Mouse (Mus musculus) kidney, adult 9 months (tissue): ENCODE data around the gene Ranbp6.
A peak's percentile ranks its signal among the peaks of the same experiment; 100 is the strongest.

ENCODE experiments used
- DNase-seq: peaks from one replicate; pipeline ENCODE4 v3.0.0; 2022

Gene Ranbp6

DNA sequence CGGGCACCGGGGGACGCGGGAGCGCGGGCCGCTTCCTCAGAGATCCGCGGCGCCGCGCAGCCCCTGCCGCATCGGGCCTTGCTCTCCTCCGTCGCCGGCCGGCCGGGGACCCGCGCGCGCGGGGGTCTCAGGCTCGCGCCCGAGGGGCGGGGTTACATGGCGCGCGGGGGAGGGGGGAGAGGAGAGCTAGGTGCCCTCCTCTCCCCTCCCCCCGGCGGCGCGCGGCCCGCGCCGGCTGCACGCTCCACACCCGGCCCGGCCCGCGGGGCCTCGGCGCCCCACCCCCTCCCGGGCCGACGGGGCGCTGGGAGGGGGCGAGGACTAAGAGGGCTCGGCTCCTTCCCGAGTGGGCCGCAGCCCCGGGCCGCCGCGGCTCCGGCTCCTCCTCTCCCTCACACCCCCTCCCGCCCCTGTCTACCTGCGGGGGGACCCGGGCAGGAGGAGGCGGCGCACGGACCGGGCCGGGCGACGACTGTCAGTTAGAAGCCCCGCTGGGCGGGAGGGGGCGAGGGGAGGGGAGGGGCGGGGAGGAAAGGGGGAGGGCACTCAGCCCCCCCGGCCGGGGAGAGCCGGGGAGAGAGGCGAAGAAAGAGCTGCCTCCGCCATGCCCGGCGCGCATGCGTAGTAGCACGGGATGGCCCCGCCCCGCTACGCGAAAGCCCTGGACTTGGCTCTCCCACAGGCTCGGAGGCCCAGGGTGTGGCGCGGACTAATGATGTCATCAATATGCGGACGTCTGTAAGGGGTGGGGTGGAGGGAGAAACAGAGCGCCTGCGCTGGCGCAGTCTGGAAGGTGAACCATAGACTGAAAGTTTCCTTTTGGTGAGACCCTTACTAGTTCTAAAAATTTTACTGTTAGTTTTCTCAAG is 6.6 kb downstream of the Ranbp6 start, which contains the start of gene 9930021J03Rik:
Gene 9930021J03Rik (minus strand): TSS at position 73 of the 869 bp plus-strand sequence.
- peak; percentile 98 for DNase-seq

DNA sequence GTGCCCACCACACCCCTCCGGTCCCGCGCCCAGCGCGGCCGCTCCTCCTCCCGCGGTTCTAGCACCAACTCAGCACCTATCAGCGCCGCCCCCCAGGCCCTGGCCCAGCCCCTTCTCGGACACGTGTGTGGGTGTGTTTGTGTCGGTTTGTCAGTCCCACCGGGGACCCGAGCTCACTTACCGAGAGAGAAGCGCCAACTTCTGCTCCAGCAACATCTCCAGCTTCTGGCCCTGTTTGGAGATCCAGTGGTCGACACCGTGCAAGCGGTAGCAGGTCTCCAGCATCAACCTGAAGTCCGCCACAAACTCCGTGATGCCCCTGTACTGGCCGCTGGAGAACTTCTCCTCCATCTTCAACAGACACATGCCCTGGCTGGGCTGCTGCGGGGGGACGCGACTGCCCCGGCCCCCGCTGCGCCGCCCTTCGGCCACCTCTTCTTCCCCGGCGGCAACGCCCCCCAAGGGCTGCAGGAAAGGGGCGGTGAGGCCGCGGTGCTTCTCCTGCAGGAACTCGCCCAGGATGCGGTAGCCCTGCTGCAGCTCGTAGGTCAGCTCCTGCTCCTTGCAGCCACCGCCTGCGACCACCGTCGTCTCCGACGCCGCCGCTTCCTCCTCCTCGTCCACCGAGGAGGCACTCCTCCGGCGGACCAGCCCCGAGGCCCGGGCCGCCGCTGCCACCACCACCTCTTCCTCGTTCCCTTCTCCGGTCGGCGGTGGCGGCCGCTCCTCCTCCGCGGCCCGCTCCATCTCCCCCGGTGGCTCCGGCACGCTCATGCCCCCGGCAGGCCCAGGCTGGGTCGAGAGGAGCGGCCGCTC is 7.5 kb downstream of the Ranbp6 start:
- peak; percentile 78 for DNase-seq

DNA sequence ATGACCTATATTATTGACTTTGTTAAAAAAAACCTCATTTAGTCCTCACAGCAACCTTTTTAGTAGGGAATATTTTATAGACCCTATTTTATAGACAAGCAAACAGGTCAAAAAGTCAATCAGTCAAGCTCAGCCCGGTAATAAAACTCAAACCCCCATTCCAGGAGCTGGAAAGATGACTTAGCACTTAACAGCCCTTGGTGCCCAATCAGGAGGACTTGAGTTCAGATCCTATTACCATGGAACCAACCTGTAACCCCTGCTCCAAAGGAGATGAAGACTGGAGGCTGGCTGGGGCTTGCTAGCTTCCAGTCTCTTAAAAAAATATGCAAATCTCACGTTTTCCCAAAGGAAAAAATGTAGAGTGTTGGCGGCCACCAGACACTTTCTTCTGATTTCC is 8.8 kb downstream of the Ranbp6 start:
- no peak for DNase-seq

DNA sequence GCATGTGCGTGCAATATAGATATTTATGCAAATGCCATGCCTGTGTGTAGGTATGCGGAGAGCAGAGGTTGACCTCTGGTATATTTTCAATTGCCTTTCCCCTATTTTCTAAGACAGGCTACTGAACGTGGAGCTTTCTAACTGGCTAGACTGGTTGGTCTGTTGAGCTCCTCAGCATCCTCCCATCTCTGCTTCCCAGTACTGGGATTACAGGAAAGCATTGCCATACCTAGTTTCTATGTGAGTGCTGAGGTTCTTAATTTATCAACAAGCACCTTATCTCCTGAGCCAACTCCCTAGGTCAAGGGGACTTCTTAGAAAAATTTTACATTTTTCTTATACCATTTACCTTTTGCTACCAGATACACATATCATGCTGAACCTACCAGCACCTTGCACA is 15.4 kb downstream of the Ranbp6 start:
- no peak for DNase-seq

DNA sequence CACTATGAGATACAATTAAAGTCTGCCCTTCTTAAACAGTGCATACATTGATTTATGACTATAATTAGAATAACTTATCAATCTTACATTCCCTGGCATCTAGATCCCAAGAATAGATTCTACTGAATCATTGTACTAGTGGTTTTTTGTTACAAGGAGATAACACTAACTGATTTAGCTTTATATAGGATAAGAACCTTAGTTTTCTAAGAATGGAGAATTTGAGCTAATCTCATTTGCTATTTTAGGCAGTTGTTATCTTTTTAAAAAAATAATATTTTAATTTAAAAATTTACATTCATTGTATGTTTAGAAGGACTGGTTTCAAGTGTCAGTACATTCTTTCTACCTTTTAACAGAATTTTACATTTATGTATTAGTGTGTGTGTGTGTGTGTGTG is 24.8 kb downstream of the Ranbp6 start:
- DNase-seq: no peak

DNA sequence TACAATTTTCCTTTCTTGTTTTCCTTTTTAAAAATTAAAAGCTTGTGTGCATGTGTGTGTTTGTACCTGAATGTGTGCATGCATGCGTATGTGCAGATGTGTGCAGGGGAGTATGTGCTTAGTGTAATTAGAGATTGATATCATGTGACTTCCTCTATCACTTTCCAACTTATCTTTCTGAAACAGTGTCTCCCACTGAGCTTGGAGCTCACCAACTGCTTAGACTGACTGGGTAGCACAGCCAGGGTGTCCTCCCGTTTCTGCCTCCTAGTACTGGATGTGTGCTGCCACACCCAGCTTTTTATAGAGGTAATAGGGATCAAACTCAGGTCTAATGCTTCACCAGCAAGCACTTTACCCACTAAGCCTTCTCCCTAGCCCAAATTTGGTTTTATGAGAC is 29.9 kb downstream of the Ranbp6 start:
- no peak for DNase-seq
